Mouse (Mus musculus): ENCODE measurements at regions not wholly inside any gene's neighbourhood (a gene's known extent, or its start where the extent isn't known, plus 50 kb on each side); places are given as distances from the start of the nearest gene placed in this dataset.

DNA sequence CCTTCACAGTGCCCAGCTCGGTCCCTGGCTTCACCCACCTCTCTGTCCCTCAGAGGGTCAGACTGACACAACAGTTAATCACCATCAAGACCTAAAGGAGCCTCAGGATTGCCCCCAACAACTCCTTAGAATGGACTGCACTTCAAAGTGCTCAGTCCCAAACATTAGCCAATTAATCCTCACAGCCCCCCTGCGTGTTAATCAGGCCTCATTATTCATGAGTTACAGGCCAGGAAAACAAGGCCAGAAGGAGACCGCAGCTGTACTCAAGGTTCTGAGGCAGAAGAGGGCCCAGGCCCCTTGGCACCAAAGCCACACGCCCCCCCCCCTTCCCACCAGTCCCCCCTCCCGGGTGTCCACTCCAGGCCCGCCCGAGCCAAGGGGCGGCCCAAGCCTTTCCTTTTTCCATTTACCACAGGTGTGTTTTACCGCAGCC, 2163.8 kb upstream of the Gm7489 start:
- TF ChIP-seq CTCF (IDR thresholded peaks at IDR 0.05; ENCODE audit: low read depth, low read length) (no peak), TAL1 (conservative IDR thresholded peaks at IDR 0.05; ENCODE audit: low read depth, low read length) (no peak), GATA1 (IDR thresholded peaks at IDR 0.05; ENCODE audit: borderline replicate concordance, low read length) (no peak), POLR2AphosphoS5 (IDR thresholded peaks at IDR 0.05; ENCODE audit: insufficient replicate concordance, low read depth, low read length) (no peak), GATA2 (IDR thresholded peaks at IDR 0.05; ENCODE audit: borderline replicate concordance, low read depth, low read length) (no peak)
